Mouse (Mus musculus): ENCODE measurements around the gene Mxra7.
A peak's percentile ranks its signal among the peaks of the same experiment; 100 is the strongest.
"Not testable (repeated sequence)": the region's sequence is repeated elsewhere in the genome, so short reads cannot be mapped to it uniquely, and the experiment has no call there.

Gene Mxra7

GRCm38 (mm10) chr11:116847187-116848085 lies 19.6 kb upstream of the Mxra7 start:
- DNase-seq (ENCODE audit: low spot score in 2 of 2): no peak

- DNase-seq (ENCODE audit: low spot score in 2 of 2): no peak
Observed at GRCm38 (mm10) chr11:116846593-116847181, 18.8 kb upstream of the Mxra7 start.

GRCm38 (mm10) chr11:116843261-116844233 lies 15.7 kb upstream of the Mxra7 start, which contains the start of the genes Mettl23 and Jmjd6:
TSS of gene Mettl23 (plus strand) at chr11:116843278.
TSS of gene Jmjd6 (minus strand) at chr11:116843449.
- peak; percentile 99 for DNase-seq (ENCODE audit: low spot score in 2 of 2)

- peak; percentile 83 to 85 for DNase-seq (ENCODE audit: low spot score in 2 of 2)
Observed at GRCm38 (mm10) chr11:116842531-116843260, 14.8 kb upstream of the Mxra7 start.

GRCm38 (mm10) chr11:116840748-116841147 lies 12.9 kb upstream of the Mxra7 start:
- DNase-seq (ENCODE audit: low spot score in 2 of 2): no peak

GRCm38 (mm10) chr11:116839601-116840000 lies 11.8 kb upstream of the Mxra7 start:
- DNase-seq (ENCODE audit: low spot score in 2 of 2): no peak

GRCm38 (mm10) chr11:116838936-116839335 lies 11.1 kb upstream of the Mxra7 start:
- DNase-seq (ENCODE audit: low spot score in 2 of 2): no peak

- no peak for DNase-seq (ENCODE audit: low spot score in 2 of 2)
Observed at GRCm38 (mm10) chr11:116837441-116837840, 9.6 kb upstream of the Mxra7 start.

GRCm38 (mm10) chr11:116836283-116836682 lies 8.4 kb upstream of the Mxra7 start:
- DNase-seq (ENCODE audit: low spot score in 2 of 2): no peak

- DNase-seq (ENCODE audit: low spot score in 2 of 2): no peak
Observed at GRCm38 (mm10) chr11:116834954-116835353, 7.1 kb upstream of the Mxra7 start.

- no peak for DNase-seq (ENCODE audit: low spot score in 2 of 2)
Observed at GRCm38 (mm10) chr11:116832172-116832685, 4.4 kb upstream of the Mxra7 start.

- no peak for DNase-seq (ENCODE audit: low spot score in 2 of 2)
Observed at GRCm38 (mm10) chr11:116826550-116827504, 1.0 kb downstream of the Mxra7 start.

- no peak for DNase-seq (ENCODE audit: low spot score in 2 of 2)
Observed at GRCm38 (mm10) chr11:116825230-116825629, 2.6 kb downstream of the Mxra7 start.

GRCm38 (mm10) chr11:116823885-116824284 lies 4.0 kb downstream of the Mxra7 start:
- DNase-seq (ENCODE audit: low spot score in 2 of 2): not testable (repeated sequence)

GRCm38 (mm10) chr11:116823255-116823654 lies 4.6 kb downstream of the Mxra7 start:
- DNase-seq (ENCODE audit: low spot score in 2 of 2): no peak

- no peak for DNase-seq (ENCODE audit: low spot score in 2 of 2)
Observed at GRCm38 (mm10) chr11:116822626-116823025, 5.2 kb downstream of the Mxra7 start.

- no peak for DNase-seq (ENCODE audit: low spot score in 2 of 2)
Observed at GRCm38 (mm10) chr11:116822215-116822614, 5.6 kb downstream of the Mxra7 start.

GRCm38 (mm10) chr11:116821057-116821940 lies 6.5 kb downstream of the Mxra7 start:
- DNase-seq (ENCODE audit: low spot score in 2 of 2): no peak
